Mouse (Mus musculus) heart, embryonic 16.5 days (tissue): ENCODE measurements at regions not wholly inside any gene's neighbourhood (a gene's known extent, or its start where the extent isn't known, plus 50 kb on each side); places are given as distances from the start of the nearest gene placed in this dataset.
A peak's percentile ranks its signal among the peaks of the same experiment; 100 is the strongest.

ENCODE experiments used
- ATAC-seq: fragments of 200-750 bp; cut with Nextera tagmentation; replicated peaks from 2 replicates; pipeline ENCODE4 v1.8.0; 2017; ENCODE audit warnings: moderate number of reproducible peaks; ENCODE audit not compliant: insufficient read depth, low FRiP score; ENCODE audit errors: extremely low read depth
- H3K27ac ChIP-seq: fragments of 300-500 bp; sonication (generic); 2 replicates; pipeline ENCODE4 v1.5.1; 2014; ENCODE audit warnings: mild to moderate bottlenecking, low read length, control low read depth, moderate library complexity
- H3K27me3 ChIP-seq: fragments of 300-500 bp; sonication (generic); 2 replicates; pipeline ENCODE4 v1.6.1; 2014; ENCODE audit warnings: low read length, mixed read lengths; ENCODE audit not compliant: control insufficient read depth, insufficient read depth
- H3K36me3 ChIP-seq: fragments of 300-500 bp; sonication (generic); 2 replicates; pipeline ENCODE4 v1.6.1; 2014; ENCODE audit not compliant: control insufficient read depth, insufficient read depth
- H3K4me1 ChIP-seq: fragments of 300-500 bp; sonication (generic); 2 replicates; pipeline ENCODE4 v1.6.1; 2014; ENCODE audit warnings: low read length, mixed read lengths; ENCODE audit not compliant: control insufficient read depth, insufficient read depth
- H3K4me2 ChIP-seq: fragments of 300-500 bp; sonication (generic); 2 replicates; pipeline ENCODE4 v1.6.1; 2014; ENCODE audit warnings: low read depth, mild to moderate bottlenecking, control low read depth, low read length
- H3K4me3 ChIP-seq: fragments of 300-500 bp; sonication (generic); 2 replicates; pipeline ENCODE4 v1.5.1; 2014; ENCODE audit warnings: mild to moderate bottlenecking, control low read depth, low read length
- H3K9ac ChIP-seq: fragments of 300-500 bp; sonication (generic); 2 replicates; pipeline ENCODE4 v1.6.1; 2014; ENCODE audit warnings: low read length, control low read depth
- H3K9me3 ChIP-seq: fragments of 300-500 bp; sonication (generic); replicated peaks from 2 replicates; pipeline ENCODE4 v1.6.1; 2016; ENCODE audit warnings: low read length; ENCODE audit not compliant: control insufficient read depth
- WGBS: fragments of 180-500 bp; shearing (Covaris S2); extraction: QIAGEN DNeasy Blood & Tissue Kit; methylation state at CpG from one replicate; pipeline ENCODE4 v1.1.7; 2014; 5-methylcytosine and 5-hydroxymethylcytosine counted together

GRCm38 (mm10) chr4:47919576-47919975, 125.4 kb upstream of the Nr4a3 start:
- no peak overlapping the region for H3K27ac ChIP-seq
- no peaks in the 10 kb centered on the region for H3K9me3 ChIP-seq
- H3K27me3 ChIP-seq: no peaks in the 10 kb centered on the region
- no peak overlapping the region for H3K4me3 ChIP-seq
- H3K4me2 ChIP-seq: no peak overlapping the region
- ATAC-seq: no peak
- H3K36me3 ChIP-seq: no peaks in the 10 kb centered on the region
- no peak overlapping the region for H3K9ac ChIP-seq
- no peaks in the 10 kb centered on the region; the same call in 1 of the 2 replicates for H3K4me1 ChIP-seq
- WGBS: 77% methylated on average over 7 of the region's 7 CpGs

- 79% methylated on average over 2 of the region's 2 CpGs for WGBS
- no peak overlapping the region for H3K4me3 ChIP-seq
- no peak for ATAC-seq
Measured at GRCm38 (mm10) chr4:47931464-47931863, 113.5 kb upstream of the Nr4a3 start.

GRCm38 (mm10) chr4:47933526-47933925, 111.4 kb upstream of the Nr4a3 start:
- no peaks in the 10 kb centered on the region for H3K27me3 ChIP-seq
- no peak overlapping the region for H3K4me3 ChIP-seq
- H3K36me3 ChIP-seq: no peaks in the 10 kb centered on the region
- no peaks in the 10 kb centered on the region for H3K4me1 ChIP-seq
- H3K4me2 ChIP-seq: no peak overlapping the region
- no peak overlapping the region for H3K27ac ChIP-seq
- H3K9ac ChIP-seq: no peak overlapping the region
- ATAC-seq: no peak
- peaks cover 3% of the 10 kb centered on the region for H3K9me3 ChIP-seq
- WGBS: 88% methylated on average over 1 of the region's 1 CpGs

More at GRCm38 (mm10) chr4:47931464-47931863, 113.5 kb upstream of the Nr4a3 start:
- Histone ChIP-seq H3K27ac (no peak overlapping the region), H3K9ac (no peak overlapping the region), H3K27me3 (no peaks in the 10 kb centered on the region), H3K36me3 (no peaks in the 10 kb centered on the region), H3K9me3 (peaks cover 3% of the 10 kb centered on the region), H3K4me1 (no peaks in the 10 kb centered on the region), H3K4me2 (no peak overlapping the region)

GRCm38 (mm10) chr4:47935547-47935946, 109.4 kb upstream of the Nr4a3 start:
- no peaks in the 10 kb centered on the region for H3K36me3 ChIP-seq

GRCm38 (mm10) chr4:47936470-47937125, 108.4 kb upstream of the Nr4a3 start:
- WGBS: 59% methylated on average over 7 of the region's 7 CpGs
- Histone ChIP-seq H3K4me3 (no peak overlapping the region), H3K9me3 (peaks cover 3% of the 10 kb centered on the region), H3K4me2 (no peak overlapping the region), H3K27ac (no peak overlapping the region), H3K36me3 (no peaks in the 10 kb centered on the region), H3K4me1 (no peaks in the 10 kb centered on the region), H3K27me3 (no peaks in the 10 kb centered on the region), H3K9ac (no peak overlapping the region)
- no peak for ATAC-seq

More at GRCm38 (mm10) chr4:47935547-47935946, 109.4 kb upstream of the Nr4a3 start:
- Histone ChIP-seq H3K9ac (no peak overlapping the region), H3K4me1 (no peaks in the 10 kb centered on the region), H3K9me3 (peaks cover 3% of the 10 kb centered on the region), H3K4me3 (no peak overlapping the region), H3K27me3 (no peaks in the 10 kb centered on the region), H3K4me2 (no peak overlapping the region), H3K27ac (no peak overlapping the region)
- WGBS: 83% methylated on average over 3 of the region's 3 CpGs
- ATAC-seq: no peak

- ATAC-seq: peak; percentile 49; the same call in 1 of the 2 replicates
- no peaks in the 10 kb centered on the region for H3K27me3 ChIP-seq
- no peaks in the 10 kb centered on the region for H3K9me3 ChIP-seq
- H3K9ac ChIP-seq: no peak overlapping the region
- no peak overlapping the region for H3K4me3 ChIP-seq
- H3K4me1 ChIP-seq: no peaks in the 10 kb centered on the region
- H3K36me3 ChIP-seq: no peaks in the 10 kb centered on the region
- H3K27ac ChIP-seq: peak overlapping the region; percentile 22; the same call in 1 of the 2 replicates
- H3K4me2 ChIP-seq: 0 out of 2 replicates have a peak overlapping the region, but pooled peaks have one; percentile 16
- 62% methylated on average over 16 of the region's 16 CpGs for WGBS
Measured at GRCm38 (mm10) chr4:47947869-47948573, 96.9 kb upstream of the Nr4a3 start.

- Histone ChIP-seq H3K4me3 (no peak overlapping the region), H3K27ac (peak overlapping the region; percentile 22), H3K4me2 (no peak overlapping the region), H3K27me3 (no peaks in the 10 kb centered on the region), H3K9ac (no peak overlapping the region), H3K36me3 (no peaks in the 10 kb centered on the region), H3K9me3 (no peaks in the 10 kb centered on the region), H3K4me1 (no peaks in the 10 kb centered on the region)
- WGBS: 58% methylated on average over 8 of the region's 8 CpGs
- ATAC-seq: no peak
Measured at GRCm38 (mm10) chr4:47948789-47949188, 96.2 kb upstream of the Nr4a3 start.

GRCm38 (mm10) chr4:47954576-47955305, 90.2 kb upstream of the Nr4a3 start:
- WGBS: 48% methylated on average over 15 of the region's 15 CpGs
- Histone ChIP-seq H3K4me1 (no peaks in the 10 kb centered on the region), H3K9ac (no peak overlapping the region), H3K4me2 (no peak overlapping the region), H3K4me3 (no peak overlapping the region), H3K9me3 (no peaks in the 10 kb centered on the region), H3K27me3 (no peaks in the 10 kb centered on the region), H3K27ac (no peak overlapping the region), H3K36me3 (no peaks in the 10 kb centered on the region)
- no peak for ATAC-seq

- WGBS: 77% methylated on average over 4 of the region's 4 CpGs
Measured at GRCm38 (mm10) chr4:47964630-47965029, 80.3 kb upstream of the Nr4a3 start.

More at GRCm38 (mm10) chr4:47964630-47965029, 80.3 kb upstream of the Nr4a3 start:
- H3K27me3 ChIP-seq: no peaks in the 10 kb centered on the region
- H3K4me1 ChIP-seq: no peaks in the 10 kb centered on the region
- no peak for ATAC-seq
- no peaks in the 10 kb centered on the region for H3K9me3 ChIP-seq
- H3K9ac ChIP-seq: no peak overlapping the region
- H3K4me3 ChIP-seq: no peak overlapping the region
- H3K36me3 ChIP-seq: no peaks in the 10 kb centered on the region
- no peak overlapping the region for H3K4me2 ChIP-seq
- H3K27ac ChIP-seq: no peak overlapping the region
